Mouse (Mus musculus) spleen, adult 2 months (tissue): Measurements from ENCODE around the gene Plk1. TPM values are rescaled to one million over a fixed set of nuclear protein-coding genes. Genes with fewer than 3 reads are reported as not detected.

ENCODE experiments used
- DNase-seq, 2 experiments: peaks; one replicate each; pipeline versions ENCODE4 v3.0.0 to v3.0.0-alpha.2; 2012 to 2021; ENCODE audit warnings: low spot score in 2 of 2, low read depth in 1 of 2
- H3K27ac ChIP-seq: fragments of 200-500 bp; 2 replicates; pipeline ENCODE4 v1.5.1; 2012; ENCODE audit warnings: low read length, inconsistent platforms; ENCODE audit not compliant: insufficient read depth
- H3K27me3 ChIP-seq: fragments of 200-500 bp; 2 replicates; pipeline ENCODE4 v1.6.1; 2012; ENCODE audit warnings: mild to moderate bottlenecking, moderate library complexity, low read length, inconsistent platforms; ENCODE audit not compliant: control insufficient read depth, insufficient read depth
- H3K36me3 ChIP-seq: fragments of 200-500 bp; 2 replicates; pipeline ENCODE4 v1.6.1; 2012; ENCODE audit warnings: mild to moderate bottlenecking, low read length, inconsistent platforms; ENCODE audit not compliant: control insufficient read depth, insufficient read depth
- H3K4me1 ChIP-seq: fragments of 200-500 bp; 2 replicates; pipeline ENCODE4 v1.6.1; 2011; ENCODE audit warnings: inconsistent platforms; ENCODE audit not compliant: control insufficient read depth, insufficient read depth, insufficient read length
- H3K4me3 ChIP-seq: fragments of 200-500 bp; 2 replicates; pipeline ENCODE4 v1.5.1; 2011; ENCODE audit warnings: mild to moderate bottlenecking, inconsistent platforms; ENCODE audit not compliant: insufficient read depth, insufficient read length; ENCODE audit errors: extremely low read depth
- CTCF ChIP-seq: fragments of 200-500 bp; IDR thresholded peaks from 2 replicates; pipeline ENCODE4 v1.5.1; 2011; ENCODE audit warnings: mild to moderate bottlenecking, inconsistent platforms; ENCODE audit not compliant: insufficient read depth, insufficient read length, insufficient replicate concordance; ENCODE audit errors: extremely low read depth
- POLR2A ChIP-seq: fragments of 200-500 bp; IDR thresholded peaks from 2 replicates; pipeline ENCODE4 v1.6.1; 2011; ENCODE audit warnings: low read depth, low read length, inconsistent platforms
- WGBS: fragments of 180-500 bp; shearing (Covaris S2); methylation state at CpG from one replicate; pipeline ENCODE4 v1.1.7; 2018; 5-methylcytosine and 5-hydroxymethylcytosine counted together
- polyA plus RNA-seq: library from polyadenylated mRNA; depleted of rRNA; stranded (reverse); fragments of >200 nt; gene quantifications from 2 replicates; pipeline ENCODE4 v1.2.3, GENCODE M21; 2012; rRNA removed

Gene Plk1
- polyA plus RNA-seq, result 11.3 and 14.9 TPM in 2 replicates

GRCm38 (mm10) chr7:122158915-122159902, at the start of gene Plk1:
Gene Plk1, plus strand, starts transcription at chr7:122159439.
- Histone ChIP-seq H3K4me1 (peaks cover 8% of the 10 kb centered on the region; the same call in 1 of the 2 replicates), H3K27me3 (no peaks in the 10 kb centered on the region), H3K4me3 (peak within 1 kb of the TSS; percentile 88), H3K36me3 (no peaks in the 10 kb centered on the region), H3K27ac (peak within 1 kb of the TSS; percentile 4; the same call in 1 of the 2 replicates)
- DNase-seq, result peak; percentile 23 to 69
- WGBS, result under 1% methylated on average over 63 of the region's 63 CpGs
- TF ChIP-seq POLR2A (no peak), CTCF (no peak)

DNA sequence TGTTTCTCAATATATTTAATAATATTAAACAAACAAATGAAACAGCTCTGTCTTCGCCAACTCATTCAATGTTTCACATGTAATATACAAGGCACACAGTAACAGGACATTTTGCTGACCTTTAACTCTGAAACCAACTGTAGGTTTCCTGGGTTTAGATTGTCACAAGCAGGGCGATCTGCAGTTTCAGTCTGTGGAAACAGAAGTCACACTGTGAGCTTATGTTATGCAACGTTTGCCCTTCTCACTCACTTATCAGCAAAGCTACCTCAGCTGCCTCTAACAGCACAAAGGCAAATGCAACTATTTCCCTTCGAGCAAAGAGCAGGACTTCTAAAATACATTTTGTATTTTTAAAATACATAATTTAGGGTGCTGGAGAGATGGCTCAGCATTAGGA, 35.7 kb upstream of the Plk1 start:
- H3K27ac ChIP-seq, result no peak overlapping the region
- H3K4me3 ChIP-seq, result no peak overlapping the region
- no peak for TF ChIP-seq CTCF
- no peak for TF ChIP-seq POLR2A
- peaks cover 14% of the 10 kb centered on the region for H3K36me3 ChIP-seq
- no peaks in the 10 kb centered on the region for H3K4me1 ChIP-seq
- no peak for DNase-seq
- WGBS, result 88% methylated on average over 4 of the region's 4 CpGs
- no peaks in the 10 kb centered on the region for H3K27me3 ChIP-seq

DNA sequence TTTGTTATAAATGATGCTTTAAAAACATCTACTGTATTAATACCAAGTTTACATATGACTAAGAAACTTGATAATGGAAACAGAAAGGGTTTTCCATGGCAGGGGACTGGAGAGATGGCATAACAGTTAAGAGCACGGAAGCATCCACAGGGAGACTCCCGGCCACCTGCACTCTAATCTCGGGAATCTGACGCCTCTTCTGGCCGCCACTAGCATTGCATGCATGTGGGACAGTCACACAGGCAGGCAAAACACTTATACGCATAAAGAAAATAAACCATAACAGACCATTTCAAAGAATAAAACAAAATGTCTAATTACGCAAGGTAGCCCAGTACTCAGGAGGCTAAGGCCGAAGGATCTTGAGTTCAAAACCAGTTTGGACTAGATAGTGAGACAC, 33.6 kb upstream of the Plk1 start:
- no peak overlapping the region for H3K4me3 ChIP-seq
- no peaks in the 10 kb centered on the region for H3K27me3 ChIP-seq
- peaks cover 14% of the 10 kb centered on the region for H3K36me3 ChIP-seq
- no peak for DNase-seq
- no peak overlapping the region for H3K27ac ChIP-seq
- no peaks in the 10 kb centered on the region for H3K4me1 ChIP-seq
- WGBS, result 93% methylated on average over 8 of the region's 8 CpGs
- TF ChIP-seq CTCF, result no peak
- TF ChIP-seq POLR2A, result no peak

DNA sequence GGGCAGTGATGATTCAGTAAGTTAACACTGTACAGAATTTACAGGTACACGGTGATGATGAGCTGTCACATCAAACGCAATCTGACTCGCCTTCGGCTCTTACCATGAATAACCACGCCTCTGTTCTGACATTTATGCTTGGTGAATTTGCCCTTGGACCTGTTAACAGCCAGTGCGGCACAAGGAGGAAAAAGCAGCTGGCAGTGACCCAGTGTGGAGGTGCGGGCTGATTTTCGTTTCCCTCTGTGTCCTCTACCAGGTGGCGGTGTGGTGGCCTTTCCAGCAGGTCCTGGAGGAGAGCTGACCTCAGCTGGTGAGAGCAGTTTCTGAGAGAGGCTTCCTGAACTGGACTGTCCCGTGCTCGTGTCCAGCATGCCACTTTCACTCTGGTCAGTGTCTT, 32.3 kb upstream of the Plk1 start:
- no peak overlapping the region for H3K4me3 ChIP-seq
- H3K27ac ChIP-seq, result no peak overlapping the region
- no peaks in the 10 kb centered on the region for H3K27me3 ChIP-seq
- WGBS, result 94% methylated on average over 11 of the region's 11 CpGs
- no peak for DNase-seq
- no peaks in the 10 kb centered on the region for H3K4me1 ChIP-seq
- H3K36me3 ChIP-seq, result peaks cover 11% of the 10 kb centered on the region
- TF ChIP-seq CTCF (no peak), POLR2A (no peak)

- H3K4me1 ChIP-seq, result peaks cover 2% of the 10 kb centered on the region; the same call in 1 of the 2 replicates
- no peaks in the 10 kb centered on the region for H3K27me3 ChIP-seq
- H3K27ac ChIP-seq, result no peak overlapping the region
- no peak overlapping the region; the same call in 1 of the 2 replicates for H3K4me3 ChIP-seq
- no peak for DNase-seq
- no peak for TF ChIP-seq POLR2A
- no peak for TF ChIP-seq CTCF
- H3K36me3 ChIP-seq, result peaks cover 15% of the 10 kb centered on the region
Observed at GRCm38 (mm10) chr7:122131834-122132233, 27.4 kb upstream of the Plk1 start.

GRCm38 (mm10) chr7:122132497-122133337, 26.5 kb upstream of the Plk1 start, which contains the start of the genes Palb2 and Dctn5:
Gene Palb2, minus strand, starts transcription at chr7:122132985.
Gene Dctn5, plus strand, starts transcription at chr7:122133041.
- H3K36me3 ChIP-seq, result peaks cover 15% of the 10 kb centered on the region

More at GRCm38 (mm10) chr7:122132497-122133337, 26.5 kb upstream of the Plk1 start, which contains the start of the genes Palb2 and Dctn5:
- Histone ChIP-seq H3K27me3 (no peaks in the 10 kb centered on the region), H3K4me3 (peak within 1 kb of the TSS; percentile 98), H3K4me1 (peaks cover 2% of the 10 kb centered on the region; the same call in 1 of the 2 replicates), H3K27ac (peak within 1 kb of the TSS; percentile 83)
- DNase-seq, result peak; percentile 93 to 98
- TF ChIP-seq POLR2A, result peak; percentile 68; the same call in 1 of the 2 replicates
- TF ChIP-seq CTCF, result no peak
- WGBS, result under 1% methylated on average over 54 of the region's 54 CpGs
